Mouse (Mus musculus) spleen, postnatal 14 days (tissue): Measurements from ENCODE around the gene Epb41l5.

Experiments used
- DNase-seq, 2 experiments: peaks; one replicate each; pipeline ENCODE4 v3.0.0; 2021 to 2022; ENCODE audit warnings: low spot score in 2 of 2

The Epb41l5 gene

DNA sequence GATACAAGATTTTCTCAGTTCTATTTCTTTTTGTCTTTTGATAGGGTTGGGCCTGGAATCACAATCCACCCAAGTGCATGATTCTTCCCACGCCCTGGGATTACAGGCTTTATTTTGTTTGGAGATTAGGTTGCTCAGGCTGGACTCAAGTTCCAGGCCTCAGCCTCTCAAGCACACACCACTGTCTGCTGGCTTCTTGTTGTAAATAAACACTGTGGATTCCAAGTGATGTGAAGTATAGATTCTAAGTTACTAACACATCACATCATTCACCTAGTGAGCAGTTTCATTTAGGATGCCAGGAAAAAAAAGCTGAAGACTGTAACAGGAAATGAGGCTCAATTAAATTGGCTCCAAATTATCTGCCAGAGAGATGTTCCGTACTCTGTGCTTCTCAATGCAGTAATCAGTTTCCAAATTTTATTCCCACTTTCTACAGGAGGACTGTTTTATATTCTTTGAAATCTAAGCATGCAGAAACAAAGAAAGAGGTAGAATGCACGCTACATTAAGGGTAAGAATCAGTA is 51.8 kb downstream of the Epb41l5 start:
- no peak for DNase-seq

DNA sequence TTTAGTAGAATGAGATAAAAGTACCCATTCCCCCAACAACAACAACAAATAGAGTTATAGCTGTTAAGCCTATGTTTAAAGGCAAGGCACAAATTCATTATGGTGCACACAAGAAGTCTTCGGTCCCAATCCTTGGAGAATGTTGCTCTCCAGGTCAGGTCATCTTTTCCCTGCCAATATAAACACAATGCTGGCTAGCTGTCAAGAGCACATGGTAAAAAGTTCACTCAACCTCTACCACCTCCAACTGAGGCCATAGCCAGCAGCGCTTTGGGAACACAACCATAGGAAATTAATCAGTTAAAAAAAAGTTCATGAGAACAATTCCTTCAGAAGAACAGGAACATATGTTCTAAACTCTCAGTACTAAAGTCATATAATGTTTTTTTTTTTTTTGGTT is 58.8 kb downstream of the Epb41l5 start:
- DNase-seq: no peak

DNA sequence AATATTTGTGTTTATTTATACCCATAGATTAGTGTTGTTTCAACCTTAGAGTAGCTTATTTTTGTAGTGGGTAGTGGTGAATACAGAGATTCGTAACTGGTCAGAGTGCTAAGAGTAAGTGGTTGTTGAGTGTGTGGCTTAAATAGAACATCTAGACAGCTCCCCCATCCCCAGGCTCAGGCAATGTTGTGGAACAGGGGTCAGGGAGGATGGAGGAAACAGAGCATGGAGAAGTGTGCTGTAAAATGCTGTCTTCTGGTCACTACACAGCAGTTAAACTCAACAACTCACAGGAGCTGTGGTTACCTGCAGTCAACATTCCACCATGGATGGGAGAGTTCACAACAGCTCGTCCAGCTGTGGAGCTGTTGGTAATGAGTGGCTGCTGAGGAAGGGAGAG is 63.8 kb downstream of the Epb41l5 start:
- DNase-seq: no peak

DNA sequence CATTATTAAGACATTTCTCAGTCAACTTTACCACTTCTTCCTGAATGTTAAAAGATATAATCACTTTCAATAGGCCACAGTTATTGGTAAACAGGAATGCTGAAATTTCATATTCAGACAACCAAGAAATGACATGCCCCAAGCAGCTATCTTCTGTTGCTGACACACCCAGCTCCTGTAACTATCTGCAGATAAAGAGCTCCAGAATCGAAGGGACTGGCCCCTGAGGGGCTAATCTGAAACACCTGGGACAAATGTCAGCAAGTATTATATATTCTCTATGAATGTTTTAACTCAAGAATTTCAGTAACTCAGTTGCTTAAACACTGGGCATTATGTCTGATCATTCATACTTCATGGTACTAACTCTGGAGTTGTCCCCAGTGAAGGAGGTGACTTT is 78.7 kb downstream of the Epb41l5 start:
- DNase-seq: no peak

DNA sequence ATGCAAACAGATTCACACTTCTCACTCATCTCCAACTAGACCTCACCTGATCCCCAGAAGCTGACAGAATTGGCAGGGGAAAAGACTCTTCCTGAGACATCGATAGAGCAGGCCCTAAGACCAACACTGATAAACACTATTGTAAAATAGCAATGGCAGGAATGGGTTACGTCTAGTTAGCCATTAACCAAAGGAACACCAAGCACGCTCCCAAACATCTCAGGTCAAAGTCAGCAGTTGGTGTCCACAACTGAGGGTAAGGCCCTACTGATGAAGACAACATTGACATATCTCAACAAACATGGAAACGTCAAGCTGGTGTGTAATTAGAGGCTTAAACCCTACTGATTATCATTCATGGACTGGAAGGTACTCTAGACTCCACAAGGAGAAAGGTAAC is 83.3 kb downstream of the Epb41l5 start:
- no peak for DNase-seq

DNA sequence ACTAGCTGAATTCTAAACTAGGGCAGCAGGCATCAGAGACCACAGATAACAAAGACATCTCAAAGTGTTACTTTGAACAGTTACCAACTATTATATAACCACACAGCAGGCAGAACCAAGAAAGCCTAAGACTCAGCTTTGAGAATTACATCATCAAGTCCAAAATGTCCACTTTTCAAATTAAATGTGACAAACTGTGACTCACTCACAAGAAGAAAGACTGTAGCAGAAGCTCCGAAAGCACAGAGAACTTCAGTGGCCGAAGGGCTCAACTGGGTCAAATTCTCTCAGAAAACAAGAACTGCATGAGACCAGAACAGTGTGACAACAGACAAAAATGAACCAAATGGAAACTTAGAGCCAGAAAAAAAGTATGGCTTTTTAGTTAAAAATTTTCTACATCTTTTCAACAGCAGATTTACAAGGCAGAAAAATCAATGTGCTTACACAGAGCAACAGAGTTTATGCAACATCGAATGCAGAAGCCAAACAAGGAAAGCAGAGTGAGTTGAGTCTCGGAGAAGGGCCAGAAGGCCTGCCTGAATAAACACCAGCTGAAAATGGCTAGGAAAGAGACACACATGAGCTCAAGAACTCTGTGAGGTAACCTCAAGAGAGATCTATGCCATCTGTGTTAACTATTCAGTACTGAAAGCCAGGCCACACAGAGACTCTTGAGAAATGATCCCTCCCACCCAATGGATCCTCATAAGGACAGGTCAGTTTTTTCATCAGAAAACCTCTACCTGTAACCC is 91.0 kb downstream of the Epb41l5 start:
- no peak for DNase-seq

DNA sequence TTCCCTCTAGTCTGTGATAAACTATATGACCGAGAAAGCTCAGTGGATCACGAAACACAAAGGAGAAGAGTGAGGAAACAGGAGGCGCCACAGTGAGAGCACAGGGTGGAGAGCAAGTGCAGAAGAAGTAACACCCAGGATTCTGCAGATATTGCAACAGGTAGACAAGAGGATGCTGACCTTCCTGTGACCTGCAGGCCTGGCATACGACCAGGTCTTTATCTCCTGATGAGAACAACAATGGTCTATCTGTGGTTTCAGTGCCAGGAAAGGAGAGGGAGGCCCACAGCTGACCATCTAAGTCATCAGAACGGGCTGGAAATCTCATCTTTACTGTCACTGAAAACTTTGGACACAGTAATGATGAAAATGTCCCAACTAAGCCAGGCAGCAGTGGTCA is 93.1 kb downstream of the Epb41l5 start:
- no peak for DNase-seq

DNA sequence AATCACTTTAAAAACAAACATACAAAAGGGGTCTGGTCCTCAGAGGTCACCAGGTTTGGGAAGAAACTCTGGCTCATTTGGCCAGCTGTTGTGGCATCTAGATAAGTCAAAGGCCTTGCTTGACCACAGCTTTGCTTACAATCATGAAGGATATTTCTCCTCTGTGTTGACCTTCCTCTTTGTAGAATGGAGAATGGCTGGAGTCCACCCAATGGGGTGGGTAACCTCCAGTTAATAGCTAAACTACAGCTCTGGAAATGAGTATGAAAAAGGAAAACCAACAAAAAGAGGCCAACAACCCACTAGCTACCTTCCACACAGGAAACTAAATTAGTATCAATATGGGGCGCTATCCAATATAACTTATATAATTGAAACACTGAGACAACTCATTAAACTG is 97.1 kb downstream of the Epb41l5 start:
- DNase-seq: no peak

DNA sequence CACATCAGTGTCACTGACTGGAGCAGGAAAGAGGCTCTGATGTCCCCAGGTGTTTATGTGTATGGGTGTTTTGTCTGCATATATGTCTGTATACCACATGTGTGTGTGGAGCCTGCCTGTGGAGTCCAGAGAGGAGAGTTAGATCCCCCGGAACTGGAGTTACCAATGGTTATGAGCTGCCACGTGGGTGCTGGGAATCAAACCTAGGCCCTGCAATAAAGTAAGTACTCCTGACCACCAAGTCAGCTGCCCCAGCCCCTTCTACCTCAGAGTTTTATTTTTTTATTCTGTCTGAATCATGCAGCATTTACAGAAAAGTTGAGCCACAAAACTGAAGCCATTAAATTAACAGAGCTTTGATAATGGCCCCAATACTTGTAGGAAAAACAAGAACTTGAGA is 98.7 kb downstream of the Epb41l5 start:
- no peak for DNase-seq

DNA sequence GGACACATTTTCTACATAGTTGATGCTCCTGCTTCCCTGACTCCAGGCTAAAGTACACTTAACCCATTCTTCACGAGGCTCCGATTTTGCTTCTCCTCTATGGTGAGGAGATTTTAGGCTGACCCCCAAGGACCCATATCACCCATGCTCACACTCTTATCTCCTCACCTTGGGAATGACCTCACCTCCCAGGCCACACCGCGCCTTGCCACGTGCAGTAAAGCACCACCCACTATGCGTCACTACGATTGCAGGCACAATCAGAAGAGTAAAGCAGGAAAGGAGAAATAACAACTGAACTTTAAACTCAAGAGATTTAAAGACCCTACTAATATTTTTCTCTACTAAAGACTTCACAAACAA is 99.5 kb downstream of the Epb41l5 start:
- DNase-seq: no peak

DNA sequence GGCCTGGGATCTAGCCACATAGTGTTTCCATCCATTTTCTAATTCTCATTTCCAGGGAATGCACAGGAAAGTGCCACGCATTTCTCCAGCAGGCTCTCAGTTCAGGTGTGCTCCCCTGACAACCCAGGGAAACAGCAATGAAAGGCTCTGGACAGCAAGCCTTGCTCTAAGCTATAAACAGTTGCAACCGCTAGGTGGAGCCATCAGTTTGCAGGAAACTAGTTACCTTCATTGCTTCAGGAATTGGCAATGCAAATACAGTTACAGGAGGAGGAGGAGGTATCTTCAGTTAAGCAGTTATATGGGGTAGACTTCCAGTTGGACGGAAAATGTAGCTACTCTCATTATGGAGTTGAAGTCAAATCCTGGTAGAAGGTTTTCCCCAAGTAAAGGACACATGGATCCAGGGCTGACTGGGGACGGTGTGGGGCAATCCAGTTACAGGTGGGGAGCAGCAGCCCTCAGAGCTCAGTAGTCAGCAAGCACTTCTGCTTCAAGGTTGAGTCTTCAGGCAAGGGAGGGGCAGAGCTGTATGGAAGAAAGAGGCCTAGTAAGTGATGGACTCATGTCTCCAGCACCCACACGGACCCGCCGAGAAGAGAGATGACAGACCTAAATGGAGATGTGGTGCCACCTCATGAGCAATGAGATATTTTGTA is 100.0 kb downstream of the Epb41l5 start:
- DNase-seq: peak; percentile 31 to 62

DNA sequence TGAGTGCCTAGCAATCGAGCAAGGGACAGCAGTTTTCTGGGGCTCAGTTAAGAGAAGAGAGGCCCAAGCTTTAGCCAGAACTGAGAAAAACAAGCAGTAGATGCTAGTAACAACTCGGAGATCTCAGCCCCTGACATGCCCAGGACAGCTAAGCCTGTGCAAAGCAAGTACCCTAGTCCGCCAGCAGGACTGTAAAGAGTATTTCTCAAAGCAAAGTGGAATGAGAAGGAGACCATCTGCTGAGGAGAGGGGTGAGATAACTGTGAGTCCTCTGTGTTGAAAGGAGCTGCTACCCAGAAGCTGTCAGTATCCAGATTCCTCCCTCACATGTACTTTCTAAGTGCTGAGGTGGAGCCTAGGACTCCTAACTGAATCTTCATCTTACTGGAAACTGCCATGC is 102.3 kb downstream of the Epb41l5 start:
- no peak for DNase-seq

DNA sequence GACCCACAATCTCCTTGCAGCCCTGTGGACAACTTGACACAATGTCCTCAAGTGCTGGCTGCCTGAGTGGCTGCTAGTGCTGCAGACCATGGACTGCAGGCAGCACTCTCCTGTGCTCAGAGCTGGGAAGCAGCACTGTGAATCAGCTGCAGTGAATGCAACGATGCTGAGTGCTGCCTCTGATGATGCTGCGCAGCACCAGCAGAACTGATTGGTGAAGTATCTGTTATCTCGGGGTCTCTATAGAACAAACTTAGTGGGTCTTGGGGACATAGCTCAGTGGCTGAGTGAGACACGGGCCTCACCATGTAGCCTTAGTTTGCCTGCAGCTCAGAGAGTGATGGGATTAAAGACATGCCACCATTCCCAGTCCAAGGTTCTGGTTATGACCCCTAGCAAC is 103.1 kb downstream of the Epb41l5 start:
- no peak for DNase-seq

DNA sequence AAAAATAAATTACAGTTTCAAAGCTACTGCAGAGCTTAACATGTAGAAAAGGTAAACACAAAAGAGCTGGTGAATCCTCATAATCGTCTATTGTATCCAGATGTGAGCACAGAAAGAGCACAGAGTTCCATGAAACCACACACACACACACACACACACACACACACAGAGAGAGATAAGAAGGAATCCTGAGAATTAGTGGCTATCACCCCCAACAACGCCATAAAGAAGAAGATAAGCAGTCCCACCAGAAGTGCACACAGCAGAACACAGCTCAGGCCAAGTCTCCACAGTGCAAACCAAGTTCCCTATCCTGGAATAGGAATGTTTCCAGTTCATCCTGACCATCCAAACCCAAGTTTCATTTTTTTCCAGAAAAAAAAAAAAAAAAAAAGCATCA is 103.6 kb downstream of the Epb41l5 start:
- DNase-seq: no peak

DNA sequence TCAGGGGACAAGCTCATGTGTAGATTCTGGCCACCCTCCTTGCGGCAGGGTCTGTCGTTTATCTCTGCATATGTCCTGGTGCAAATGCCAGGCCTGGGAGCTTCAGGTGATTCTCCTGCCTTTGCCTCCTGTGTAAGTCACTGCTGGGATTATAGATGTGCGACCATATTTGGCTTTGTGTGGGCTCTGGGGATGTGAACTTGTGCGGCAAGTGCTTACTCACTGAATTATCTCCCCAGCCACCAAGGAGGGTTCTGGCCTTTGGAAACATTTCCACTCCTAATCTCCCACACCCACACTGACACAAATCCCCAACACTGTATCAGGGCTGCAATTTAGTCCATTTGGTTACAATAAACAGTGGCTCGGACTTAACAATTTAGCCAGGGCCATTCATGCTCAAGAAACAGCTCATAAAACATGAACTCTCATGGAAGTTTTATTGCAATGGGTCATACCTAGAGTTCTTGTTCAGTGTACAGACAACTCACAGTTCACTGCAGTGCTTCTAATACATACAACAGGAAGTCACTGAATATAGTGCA is 104.1 kb downstream of the Epb41l5 start:
- DNase-seq: no peak

DNA sequence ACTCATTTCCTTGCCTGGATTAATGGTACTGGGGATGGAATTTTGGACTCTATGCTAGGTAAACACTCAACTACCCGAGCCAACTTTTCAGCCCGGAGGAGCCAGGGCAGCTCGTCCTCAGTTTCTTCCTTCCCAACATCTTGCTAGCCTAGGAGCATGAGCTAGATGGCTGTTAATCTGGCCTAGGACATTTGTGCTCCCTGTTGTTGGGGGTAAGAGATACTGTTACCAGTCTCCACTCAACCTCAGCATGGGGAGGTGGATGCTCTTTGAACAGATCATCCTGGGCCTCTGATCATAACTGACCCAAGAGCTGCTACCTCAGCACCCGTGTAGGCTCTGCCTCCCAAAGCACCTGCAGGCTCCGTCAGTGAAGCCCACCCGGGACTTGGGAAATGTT is 105.5 kb downstream of the Epb41l5 start:
- no peak for DNase-seq

DNA sequence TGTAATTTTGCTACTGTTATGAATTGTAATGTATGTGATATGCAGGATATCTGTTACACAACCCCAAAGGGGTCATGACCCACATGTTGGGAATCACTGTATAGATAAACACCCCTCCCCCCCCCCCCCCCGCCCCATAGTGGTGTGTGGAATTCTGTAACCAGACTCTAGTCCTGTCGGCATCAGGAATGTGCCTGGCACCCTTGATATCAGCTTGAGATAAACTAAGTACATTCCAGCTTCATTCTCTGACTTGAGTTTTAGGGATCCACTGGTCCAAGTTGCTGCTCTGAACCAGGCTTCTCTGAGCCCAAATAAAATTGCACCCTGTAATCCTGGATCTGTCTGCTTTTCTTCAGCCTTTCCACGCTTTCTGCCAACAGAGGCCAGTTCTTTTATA is 107.2 kb downstream of the Epb41l5 start:
- DNase-seq: no peak

DNA sequence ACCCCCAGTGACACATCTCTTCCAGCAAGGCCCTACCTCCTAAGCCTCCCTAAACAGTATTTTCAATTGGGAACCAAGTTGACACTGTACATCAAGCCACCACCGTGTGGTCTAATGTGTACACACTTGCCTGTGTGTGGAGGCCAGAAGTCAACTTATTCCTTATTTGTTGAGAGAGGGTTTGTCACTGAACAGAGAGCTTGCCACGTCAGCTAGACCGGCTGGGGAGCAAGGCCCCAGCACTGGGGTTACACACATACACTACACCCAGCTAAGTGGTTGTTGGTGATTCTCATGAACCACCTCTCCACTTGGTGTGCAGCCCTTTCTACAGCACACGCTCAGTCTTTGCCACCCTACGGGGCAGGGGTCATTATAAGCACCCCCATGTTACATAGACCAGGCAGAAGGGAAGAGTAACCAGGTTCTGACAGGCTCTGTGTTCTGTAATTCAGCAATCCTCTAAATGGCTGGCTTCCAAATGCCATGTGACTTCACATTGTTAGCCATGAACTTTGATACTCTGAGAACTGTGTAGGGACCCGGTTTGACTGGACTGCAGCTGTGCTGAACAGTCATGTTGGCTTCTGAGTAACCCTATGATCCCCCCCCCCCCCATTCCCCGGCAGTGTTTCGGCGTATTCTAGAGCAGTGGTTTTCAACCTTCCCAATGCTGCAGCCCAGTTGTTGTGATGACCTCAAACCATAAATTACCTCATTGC is 107.8 kb downstream of the Epb41l5 start:
- no peak for DNase-seq

DNA sequence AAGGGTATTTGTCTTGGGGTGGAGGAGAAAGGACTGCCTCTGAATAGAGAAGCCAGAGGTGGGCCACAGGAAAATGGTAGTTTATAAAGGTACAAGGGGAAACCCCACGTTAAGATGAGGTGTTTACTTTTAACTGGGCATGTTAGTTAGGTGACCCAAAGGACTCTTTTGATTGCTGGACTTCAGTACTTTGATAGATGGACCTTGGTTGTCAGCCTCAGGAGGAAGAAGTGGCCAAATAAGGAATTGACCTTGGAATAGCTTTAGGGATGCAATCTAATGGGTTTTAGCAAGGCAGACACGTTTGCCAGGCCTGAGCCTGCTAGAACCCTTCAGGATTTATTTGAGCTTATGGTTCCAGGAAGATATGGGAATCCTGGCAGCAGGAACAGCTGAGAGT is 109.5 kb downstream of the Epb41l5 start:
- DNase-seq: no peak

DNA sequence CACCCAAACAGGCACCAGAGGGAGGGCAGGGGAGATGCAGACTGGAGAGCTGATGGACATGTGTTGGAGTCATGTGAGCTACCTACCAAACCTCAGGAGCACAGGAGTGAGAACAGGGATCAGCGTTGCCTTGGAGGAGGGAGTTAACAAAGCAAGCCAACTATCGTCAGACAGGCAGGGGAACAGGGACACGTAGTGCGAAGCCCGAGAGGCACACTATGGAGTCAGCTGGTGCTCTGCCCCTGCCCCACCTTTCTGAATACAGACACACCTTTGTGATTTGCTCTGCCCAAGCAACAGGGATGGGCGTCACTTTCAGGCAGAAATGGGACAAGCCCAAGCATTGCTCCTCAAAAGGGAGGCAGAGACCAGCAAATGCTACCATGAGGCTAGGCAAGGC is 111.1 kb downstream of the Epb41l5 start:
- DNase-seq: no peak

DNA sequence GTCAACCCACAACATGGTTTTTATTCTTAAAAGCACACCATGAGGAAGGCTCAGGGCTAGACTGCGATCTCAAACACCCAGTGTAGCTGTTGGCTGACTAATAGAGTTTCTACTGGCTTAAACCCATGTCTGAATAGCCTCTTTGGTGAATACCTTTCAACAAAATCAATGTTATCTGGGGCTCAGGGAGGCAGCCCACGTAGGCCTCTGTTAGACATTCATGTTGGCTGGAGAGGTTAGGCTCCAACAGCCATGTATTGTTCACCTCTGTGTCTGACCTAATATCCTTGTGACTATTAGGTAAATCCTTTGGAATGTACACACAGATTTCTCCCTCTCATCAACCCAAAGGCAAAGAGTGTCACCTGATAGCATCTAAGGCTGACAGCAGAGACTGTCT is 112.7 kb downstream of the Epb41l5 start:
- no peak for DNase-seq

DNA sequence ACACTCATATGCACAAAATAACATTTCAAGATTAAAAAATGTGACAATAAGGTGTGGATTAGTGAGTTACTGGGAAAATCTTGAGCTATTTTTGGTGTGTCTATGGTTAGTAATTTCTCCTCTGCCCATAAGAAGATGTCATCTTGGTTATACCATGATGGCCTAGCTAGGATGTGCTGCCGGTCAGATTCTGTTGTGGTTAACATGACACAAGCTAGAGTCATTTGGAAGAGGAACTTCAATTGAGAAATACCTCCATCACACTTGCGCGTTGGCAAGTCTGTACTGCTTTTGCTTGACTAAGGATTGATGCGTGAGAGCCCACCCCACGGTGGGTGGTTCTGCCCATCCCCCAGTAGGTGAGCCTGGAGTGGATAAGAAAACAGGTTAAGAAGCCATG is 114.5 kb downstream of the Epb41l5 start:
- no peak for DNase-seq
